Mouse (Mus musculus) urinary bladder, adult 2 months (tissue): ENCODE measurements around the gene Cpsf4. TPM values are rescaled to one million over a fixed set of nuclear protein-coding genes. Genes with fewer than 3 reads are reported as not detected.
"Not testable (repeated sequence)": the region's sequence is repeated elsewhere in the genome, so short reads cannot be mapped to it uniquely, and the experiment has no call there.

Source experiments
- DNase-seq: peaks from one replicate; pipeline ENCODE4 v3.0.0; 2022; ENCODE audit warnings: low spot score
- polyA plus RNA-seq: library from polyadenylated mRNA; depleted of rRNA; stranded (reverse); fragments of >200 nt; gene quantifications from 2 replicates; pipeline ENCODE4 v1.2.3, GENCODE M21; 2012

Cpsf4 gene
- polyA plus RNA-seq, 1 experiment: 25.4 TPM

- DNase-seq: no peak
These were observed 11.5 kb downstream of the Cpsf4 start for GRCm38 (mm10) chr5:145178461-145178980.

- no peak for DNase-seq
These were observed 18.2 kb downstream of the Cpsf4 start for GRCm38 (mm10) chr5:145185244-145185643.

- DNase-seq: no peak
These were observed 22.4 kb downstream of the Cpsf4 start for GRCm38 (mm10) chr5:145189416-145189815.

DNA sequence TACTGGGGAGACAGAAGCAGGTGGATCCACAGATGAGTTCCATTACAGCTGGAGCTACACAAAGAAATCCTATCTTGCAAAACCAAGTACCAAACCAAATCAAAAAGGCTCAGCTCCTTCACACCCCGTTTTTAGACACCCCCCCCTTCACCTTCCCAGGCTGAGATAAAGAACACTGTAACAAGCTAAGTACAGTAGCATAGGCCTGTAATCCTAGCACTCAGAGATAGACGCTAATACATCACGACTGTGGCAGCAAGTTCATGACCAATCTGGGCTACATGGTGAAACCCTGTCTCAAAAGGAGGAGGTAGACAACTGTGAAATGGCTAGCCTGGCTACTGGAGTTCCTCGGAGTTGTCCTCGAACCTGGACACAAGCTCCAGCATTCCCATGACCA, 23.4 kb downstream of the Cpsf4 start:
- DNase-seq: no peak

DNA sequence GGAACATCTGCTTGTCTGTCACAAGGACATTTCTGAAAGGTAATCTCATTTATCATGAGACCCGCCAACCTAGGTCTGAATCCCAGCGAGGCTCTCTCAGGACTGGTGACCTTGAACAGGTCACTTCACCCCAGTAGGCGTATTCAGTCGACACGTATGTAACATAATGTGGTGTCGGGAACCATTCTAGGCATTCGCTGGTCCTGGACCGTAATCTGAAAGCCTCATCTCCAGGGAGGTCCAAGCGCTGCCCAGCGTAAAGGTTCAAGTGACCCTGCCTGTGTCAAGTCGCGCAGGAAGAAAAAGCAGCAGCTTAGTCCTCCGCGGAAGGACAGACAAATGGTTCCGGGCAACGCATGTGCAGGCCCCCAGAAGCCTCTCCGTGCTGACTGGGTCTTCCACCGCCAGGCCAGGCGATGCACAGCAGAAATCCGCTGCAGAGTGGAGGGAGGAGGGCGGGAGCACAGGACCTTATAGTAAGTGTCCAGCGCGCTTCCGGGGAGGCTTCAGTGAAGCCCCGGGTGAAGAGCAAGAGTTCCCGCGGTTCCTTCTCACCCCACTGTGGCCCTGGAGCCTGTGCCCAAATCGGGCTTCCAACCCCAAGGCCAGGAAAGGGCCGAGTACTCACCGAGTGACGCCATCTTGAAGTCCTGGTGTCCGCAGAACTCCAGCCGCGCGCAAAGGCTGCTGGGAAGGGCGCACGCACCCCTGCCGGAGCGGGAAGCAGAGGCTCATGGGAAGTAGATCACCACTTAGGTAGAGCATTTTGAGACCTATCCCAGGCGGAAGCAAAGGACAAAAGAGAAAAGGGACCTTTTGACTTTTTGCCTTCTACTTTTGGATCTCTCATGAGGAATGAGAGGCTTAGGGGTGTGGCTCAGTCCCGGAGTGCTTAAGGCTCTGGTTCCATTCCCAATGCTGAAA, 24.1 kb downstream of the Cpsf4 start:
- peak; percentile 80 for DNase-seq

- no peak for DNase-seq
These were observed 24.9 kb downstream of the Cpsf4 start, which contains the start of gene Atp5j2 for GRCm38 (mm10) chr5:145191962-145192361. Atp5j2 (minus strand) TSS chr5:145192062.

GRCm38 (mm10) chr5:145200387-145200786, 33.4 kb downstream of the Cpsf4 start:
- no peak for DNase-seq

- DNase-seq: peak; percentile 47
These were observed 34.4 kb downstream of the Cpsf4 start, which contains the start of gene Zkscan14 for GRCm38 (mm10) chr5:145201321-145201991. Zkscan14 (minus strand) TSS chr5:145201868.

DNA sequence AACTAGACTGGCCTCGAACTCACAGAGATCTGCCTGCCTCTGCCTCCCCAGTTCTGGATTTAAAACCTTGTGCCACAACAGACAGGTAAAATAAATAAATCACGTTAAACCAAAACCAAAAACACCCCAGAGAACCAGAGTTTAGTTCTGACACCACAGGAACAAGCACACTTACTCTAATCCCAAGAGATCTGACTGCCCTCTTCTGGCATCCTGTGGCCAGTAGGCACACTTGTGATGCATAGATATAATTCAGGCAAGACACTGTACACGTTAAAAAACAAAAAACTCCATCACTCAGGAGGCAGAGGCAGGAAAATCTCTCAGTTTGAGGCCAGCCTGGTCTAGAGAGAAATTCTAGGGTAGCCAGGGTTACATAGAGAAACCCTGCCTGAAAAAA, 35.4 kb downstream of the Cpsf4 start:
- DNase-seq: no peak

- peak; percentile 85 for DNase-seq
These were observed 37.1 kb downstream of the Cpsf4 start, which contains the start of gene Zkscan5 for GRCm38 (mm10) chr5:145203936-145204691. Zkscan5 (plus strand) TSS chr5:145204562.

DNA sequence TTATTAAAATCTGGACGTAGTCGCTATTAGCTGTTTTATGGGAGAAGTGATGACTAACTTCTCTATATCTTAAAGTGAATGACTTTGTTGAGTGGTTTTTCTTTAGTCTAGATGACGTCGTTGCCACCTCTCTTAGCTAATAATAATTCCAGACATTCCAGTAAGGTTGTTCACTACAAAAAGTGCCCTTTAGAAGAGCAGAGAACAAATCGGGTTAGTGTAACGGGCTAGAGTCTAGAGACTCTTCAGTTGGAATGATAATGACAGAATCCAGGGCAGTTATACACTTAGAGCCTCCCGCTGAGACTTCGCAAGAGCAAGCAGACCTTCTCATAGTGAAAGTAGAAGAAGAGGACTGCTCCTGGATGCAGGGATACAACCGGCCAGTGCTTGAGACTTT, 38.0 kb downstream of the Cpsf4 start:
- no peak for DNase-seq

DNA sequence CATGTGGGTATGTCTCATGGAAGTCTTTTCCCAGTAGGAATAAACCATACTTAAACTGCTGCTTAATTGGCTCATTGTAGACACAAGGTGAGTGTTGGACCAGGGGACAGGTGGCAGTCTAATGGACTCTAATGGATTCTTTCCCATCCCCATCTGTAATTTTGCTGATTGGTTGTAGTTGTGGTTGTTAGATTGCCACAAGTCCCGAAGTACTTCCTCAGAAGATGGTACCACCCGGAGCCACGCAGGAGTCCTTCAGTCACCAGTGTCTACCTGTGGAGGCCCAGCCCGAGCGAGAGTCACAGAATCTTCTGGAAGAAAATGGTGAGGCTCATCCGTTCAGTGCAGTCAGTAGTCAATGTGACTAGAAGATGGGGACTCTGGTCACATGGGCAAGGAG, 40.4 kb downstream of the Cpsf4 start:
- no peak for DNase-seq

DNA sequence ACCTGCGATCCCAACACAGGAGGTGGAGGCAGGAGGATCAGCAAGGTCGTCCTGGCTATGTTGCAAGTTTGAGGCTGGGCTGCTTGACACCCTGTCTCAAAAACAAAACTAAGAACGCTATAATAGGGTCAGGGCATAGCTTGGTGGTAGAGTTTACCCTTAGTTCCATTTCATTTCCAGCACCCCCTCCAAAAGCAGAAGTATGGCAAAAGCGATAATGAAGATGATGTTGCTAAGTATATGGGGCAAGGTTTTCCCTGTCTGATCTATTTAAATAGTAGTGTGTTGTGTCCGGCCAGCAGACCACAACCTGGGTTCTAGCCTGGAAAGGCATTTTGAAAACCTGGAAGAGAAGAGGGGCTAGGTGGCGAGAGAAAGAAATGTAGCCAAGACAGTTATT, 40.9 kb downstream of the Cpsf4 start:
- no peak for DNase-seq

GRCm38 (mm10) chr5:145208391-145208790, 41.4 kb downstream of the Cpsf4 start:
- not testable (repeated sequence) for DNase-seq

DNA sequence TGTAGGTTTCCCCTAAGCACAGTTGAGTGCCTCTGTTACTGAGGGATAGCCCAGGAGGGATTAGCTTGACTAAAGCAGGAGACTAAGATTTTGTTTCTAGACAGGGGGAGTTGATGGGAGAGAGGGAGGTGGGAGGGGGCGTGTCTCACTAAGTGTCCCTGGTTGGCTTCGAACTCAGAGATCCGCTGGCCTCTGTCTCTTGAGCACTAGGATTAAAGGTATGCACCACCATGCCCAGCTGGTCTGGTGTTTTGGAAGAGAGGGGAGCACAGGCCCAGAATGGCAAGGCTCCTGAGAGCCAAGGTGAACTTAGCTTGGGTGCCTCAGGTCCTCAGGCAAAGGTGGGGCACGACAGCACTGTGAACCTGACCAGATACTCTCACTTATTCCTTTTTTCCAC, 44.3 kb downstream of the Cpsf4 start:
- no peak for DNase-seq

DNA sequence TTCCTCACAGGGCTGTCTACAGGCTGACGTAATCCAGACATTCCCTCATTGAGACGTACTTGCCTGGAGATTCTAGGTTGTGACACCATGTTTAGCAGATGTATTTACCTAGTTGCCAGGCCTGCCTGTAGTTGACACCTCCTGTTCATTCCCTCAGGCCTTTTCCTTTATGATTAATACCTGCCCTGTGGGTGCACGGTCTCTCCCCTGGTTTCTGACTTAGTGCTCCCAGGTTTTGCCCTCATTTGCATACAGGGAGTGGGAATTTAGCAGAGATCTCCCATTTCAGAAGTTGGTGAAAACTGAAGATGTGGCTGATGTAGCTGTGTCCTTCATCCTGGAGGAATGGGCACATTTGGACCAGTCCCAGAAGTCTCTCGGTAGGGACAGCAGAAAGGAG, 45.2 kb downstream of the Cpsf4 start:
- no peak for DNase-seq

DNA sequence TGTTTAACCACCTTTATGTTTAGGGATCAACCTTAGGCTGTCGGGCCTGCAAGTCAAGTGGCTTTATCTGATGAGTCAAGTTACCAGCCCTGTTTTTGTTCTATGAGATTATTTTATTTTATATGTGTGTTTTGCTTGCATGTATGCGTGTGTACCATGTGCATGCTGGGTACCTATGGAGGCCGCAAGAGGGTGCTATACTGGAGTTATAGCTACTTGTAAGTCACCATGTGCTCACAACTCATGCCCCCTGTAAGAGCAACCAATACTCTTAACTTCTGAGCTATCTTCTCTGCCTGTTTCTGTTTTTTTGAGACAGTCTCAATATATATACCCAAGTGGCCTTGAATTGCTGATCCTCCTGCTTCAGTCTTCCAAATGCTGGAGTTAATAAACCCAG, 46.5 kb downstream of the Cpsf4 start:
- DNase-seq: no peak

DNA sequence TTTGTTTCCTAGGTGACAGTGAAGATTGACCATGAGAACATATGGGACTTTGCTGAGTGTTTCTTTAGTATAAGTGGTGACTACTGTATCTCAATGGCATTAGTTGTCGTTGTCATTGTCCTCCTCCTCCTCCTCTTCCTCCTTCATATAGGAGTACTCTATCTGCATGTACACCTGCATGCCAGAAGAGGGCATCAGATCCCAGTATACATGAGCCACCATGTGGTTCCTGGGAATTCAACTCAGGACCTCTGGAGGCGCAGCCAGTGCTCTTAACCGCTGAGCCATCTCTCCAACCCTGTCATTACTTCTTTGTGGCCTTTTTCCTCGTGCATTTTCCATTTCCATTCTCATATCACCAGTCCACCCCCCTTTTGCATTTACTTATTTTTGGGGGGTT, 47.7 kb downstream of the Cpsf4 start:
- no peak for DNase-seq

DNA sequence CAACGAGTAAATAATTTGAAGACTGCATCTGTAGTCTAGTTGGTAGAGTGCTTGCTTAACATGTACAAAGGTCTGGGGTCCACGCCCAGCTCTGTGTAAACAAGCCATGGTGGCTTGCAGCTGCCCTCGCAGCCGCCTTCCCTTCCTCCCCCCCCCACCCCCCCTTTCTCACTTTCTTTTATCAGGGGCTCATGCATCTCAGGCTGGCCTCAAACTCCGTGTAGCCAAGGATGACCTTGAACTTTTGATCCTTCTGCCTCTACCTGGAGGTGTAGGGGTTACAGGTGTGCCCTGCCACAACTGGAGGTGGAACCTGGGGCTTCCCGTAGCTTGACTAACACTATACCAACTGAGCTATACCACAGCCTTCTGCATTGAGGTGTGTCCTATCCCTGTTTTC, 50.7 kb downstream of the Cpsf4 start:
- DNase-seq: no peak

GRCm38 (mm10) chr5:145218206-145218605, 51.2 kb downstream of the Cpsf4 start:
- no peak for DNase-seq

DNA sequence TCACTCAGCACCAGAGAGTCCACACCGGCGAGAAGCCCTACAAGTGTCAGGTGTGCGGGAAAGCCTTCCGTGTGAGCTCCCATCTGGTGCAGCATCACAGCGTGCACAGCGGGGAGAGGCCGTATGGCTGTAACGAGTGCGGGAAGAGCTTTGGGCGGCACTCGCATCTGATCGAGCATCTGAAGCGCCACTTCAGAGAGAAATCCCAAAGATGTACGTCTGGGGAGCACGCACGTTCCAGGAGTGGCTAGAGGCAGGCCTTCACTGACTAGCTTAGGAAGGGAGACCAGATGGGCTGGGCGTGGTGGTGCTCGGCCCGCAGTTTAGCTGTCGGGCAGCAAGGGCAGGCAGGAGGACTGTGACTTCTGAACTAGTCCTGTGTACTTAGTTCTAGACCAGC, 51.7 kb downstream of the Cpsf4 start:
- no peak for DNase-seq

GRCm38 (mm10) chr5:145219981-145220380, 53.0 kb downstream of the Cpsf4 start:
- no peak for DNase-seq
